Mouse (Mus musculus) brain, adult 10 weeks (tissue): ENCODE measurements around the gene Fkbp4. TPM values are rescaled to one million over a fixed set of nuclear protein-coding genes. Genes with fewer than 3 reads are reported as not detected.

Experiments used
- polyA plus RNA-seq: library from polyadenylated mRNA; stranded (reverse); fragments of 350-450 nt; fragmentation: Illumina TruSeq; extraction: RNeasy Lipid Tissue Mini Kit (QIAGEN cat#74804); gene quantifications from one replicate; pipeline ENCODE4 v1.2.3, GENCODE M21; 2015; ENCODE audit warnings: low read depth, low replicate concordance

Fkbp4 gene
- 150 TPM for polyA plus RNA-seq

GRCm38 (mm10) chr6:128438317-128438870, at the start of gene Fkbp4:
TSS of gene Fkbp4 (minus strand) at chr6:128438677.

GRCm38 (mm10) chr6:128424269-128425019, 14.0 kb downstream of the Fkbp4 start, which contains the start of gene Itfg2:
TSS of gene Itfg2 (minus strand) at chr6:128424931.

GRCm38 (mm10) chr6:128398996-128399395, 39.5 kb downstream of the Fkbp4 start, which contains the start of gene Nrip2:
TSS of gene Nrip2 (plus strand) at chr6:128399296.

Other genes with a start within 250 kb of the Fkbp4 start
- gene Tead4, start 137.9 kb downstream of the Fkbp4 start, polyA plus RNA-seq: 0.42 TPM
- gene Tulp3, start 82.8 kb downstream of the Fkbp4 start, polyA plus RNA-seq: 17.5 TPM
- 23.5 TPM for gene Rhno1, start 75.8 kb downstream of the Fkbp4 start, polyA plus RNA-seq
- gene Foxm1, start 75.7 kb downstream of the Fkbp4 start, polyA plus RNA-seq: 1.3 TPM
- gene Tex52, start 63.2 kb downstream of the Fkbp4 start, polyA plus RNA-seq: 2.7 TPM
- not detected for gene Gm44596, start 63.2 kb downstream of the Fkbp4 start, polyA plus RNA-seq
- gene Nrip2, start 39.4 kb downstream of the Fkbp4 start, polyA plus RNA-seq: 29.4 TPM
- 31.2 TPM for gene Itfg2, start 13.7 kb downstream of the Fkbp4 start, polyA plus RNA-seq
- 0.54 TPM for gene Pzp, start 88.0 kb upstream of the Fkbp4 start, polyA plus RNA-seq
- 32.5 TPM for gene A2ml1, start 142.9 kb upstream of the Fkbp4 start, polyA plus RNA-seq
- not detected for gene Klrb1a, start 184.9 kb upstream of the Fkbp4 start, polyA plus RNA-seq
- not detected for gene Clec2h, start 223.7 kb upstream of the Fkbp4 start, polyA plus RNA-seq